Mouse (Mus musculus) heart, embryonic 16.5 days (tissue): ENCODE results near the gene Ltbp3. TPM values are rescaled to one million over a fixed set of nuclear protein-coding genes. Genes with fewer than 3 reads are reported as not detected.

ENCODE experiments used
- ATAC-seq: fragments of 200-750 bp; cut with Nextera tagmentation; replicated peaks from 2 replicates; pipeline ENCODE4 v1.8.0; 2017; ENCODE audit warnings: moderate number of reproducible peaks; ENCODE audit not compliant: insufficient read depth, low FRiP score; ENCODE audit errors: extremely low read depth
- H3K27ac ChIP-seq: fragments of 300-500 bp; sonication (generic); 2 replicates; pipeline ENCODE4 v1.5.1; 2014; ENCODE audit warnings: mild to moderate bottlenecking, low read length, control low read depth, moderate library complexity
- H3K27me3 ChIP-seq: fragments of 300-500 bp; sonication (generic); 2 replicates; pipeline ENCODE4 v1.6.1; 2014; ENCODE audit warnings: low read length, mixed read lengths; ENCODE audit not compliant: control insufficient read depth, insufficient read depth
- H3K36me3 ChIP-seq: fragments of 300-500 bp; sonication (generic); 2 replicates; pipeline ENCODE4 v1.6.1; 2014; ENCODE audit not compliant: control insufficient read depth, insufficient read depth
- H3K4me1 ChIP-seq: fragments of 300-500 bp; sonication (generic); 2 replicates; pipeline ENCODE4 v1.6.1; 2014; ENCODE audit warnings: low read length, mixed read lengths; ENCODE audit not compliant: control insufficient read depth, insufficient read depth
- H3K4me2 ChIP-seq: fragments of 300-500 bp; sonication (generic); 2 replicates; pipeline ENCODE4 v1.6.1; 2014; ENCODE audit warnings: low read depth, mild to moderate bottlenecking, control low read depth, low read length
- H3K4me3 ChIP-seq: fragments of 300-500 bp; sonication (generic); 2 replicates; pipeline ENCODE4 v1.5.1; 2014; ENCODE audit warnings: mild to moderate bottlenecking, control low read depth, low read length
- H3K9ac ChIP-seq: fragments of 300-500 bp; sonication (generic); 2 replicates; pipeline ENCODE4 v1.6.1; 2014; ENCODE audit warnings: low read length, control low read depth
- H3K9me3 ChIP-seq: fragments of 300-500 bp; sonication (generic); replicated peaks from 2 replicates; pipeline ENCODE4 v1.6.1; 2016; ENCODE audit warnings: low read length; ENCODE audit not compliant: control insufficient read depth
- WGBS: fragments of 180-500 bp; shearing (Covaris S2); extraction: QIAGEN DNeasy Blood & Tissue Kit; methylation state at CpG from one replicate; pipeline ENCODE4 v1.1.7; 2014; 5-methylcytosine and 5-hydroxymethylcytosine counted together
- polyA plus RNA-seq: library from polyadenylated mRNA; unstranded; fragments of >200 nt; fragmentation: Nextera tagmentation; extraction: Ambion mirVana; gene quantifications from 2 replicates; pipeline ENCODE4 v1.2.1, GENCODE M21; 2015

The Ltbp3 gene
- polyA plus RNA-seq, 1 experiment from 2014 or later, result 27.3 TPM

DNA sequence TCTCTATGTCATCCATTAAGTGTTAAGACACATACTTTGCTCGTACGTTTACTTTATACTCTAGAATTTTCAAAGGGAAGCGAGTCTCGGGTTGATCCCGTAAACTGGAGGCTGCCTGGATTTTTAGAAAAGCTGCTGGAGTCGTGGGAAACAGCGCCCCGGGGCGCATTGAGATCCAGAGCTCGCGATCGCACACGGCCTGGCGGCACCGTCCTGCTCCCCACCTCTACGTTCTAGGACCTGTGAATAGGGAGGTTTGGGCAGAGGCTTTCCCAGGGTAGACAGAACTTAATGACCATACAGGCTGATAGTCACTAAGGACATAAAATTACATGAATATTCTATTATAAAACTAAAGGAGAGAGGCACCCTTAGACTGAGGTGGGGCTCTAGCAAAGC is 63.2 kb downstream of the Ltbp3 start:
- peak overlapping the region; percentile 73 for H3K4me2 ChIP-seq
- H3K9me3 ChIP-seq, result no peaks in the 10 kb centered on the region
- under 1% methylated on average over 16 of the region's 16 CpGs for WGBS
- peak overlapping the region; percentile 37 for H3K4me3 ChIP-seq
- H3K9ac ChIP-seq, result peak overlapping the region; percentile 78
- H3K4me1 ChIP-seq, result peaks cover 37% of the 10 kb centered on the region
- ATAC-seq, result no peak
- peak overlapping the region; percentile 100 for H3K27ac ChIP-seq
- H3K36me3 ChIP-seq, result 0 out of 2 replicates have a peak, but pooled peaks cover 3% of the 10 kb centered on the region
- no peaks in the 10 kb centered on the region for H3K27me3 ChIP-seq

DNA sequence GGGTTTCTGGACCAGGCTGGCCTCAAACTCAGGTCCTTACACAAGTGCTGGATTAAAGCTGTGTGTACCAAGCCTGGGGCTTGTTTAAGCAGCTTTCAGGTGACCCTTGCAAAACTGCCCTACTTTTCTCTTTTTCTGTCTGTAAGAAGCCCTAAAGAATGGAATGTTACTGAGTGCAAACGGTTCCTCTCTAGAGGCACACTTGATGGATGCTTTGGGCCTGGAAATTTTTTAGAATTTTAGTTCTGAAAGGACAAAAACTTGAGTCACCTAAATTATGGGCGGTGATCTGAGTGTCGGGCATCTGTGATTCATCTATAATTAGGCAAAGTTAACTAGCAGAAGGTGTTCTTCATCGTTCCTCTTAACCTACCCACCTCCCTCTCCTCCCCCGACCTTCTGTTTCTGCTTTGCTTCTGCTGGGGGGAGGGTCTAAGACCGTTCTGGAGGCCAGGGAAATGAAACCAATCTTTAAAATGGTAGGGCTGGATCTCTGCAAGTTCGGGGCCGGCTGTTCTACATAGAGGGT is 63.7 kb downstream of the Ltbp3 start:
- WGBS, result 37% methylated on average over 8 of the region's 8 CpGs
- peak overlapping the region; percentile 37 for H3K4me3 ChIP-seq
- H3K9ac ChIP-seq, result peak overlapping the region; percentile 78
- H3K9me3 ChIP-seq, result no peaks in the 10 kb centered on the region
- H3K4me2 ChIP-seq, result peak overlapping the region; percentile 73
- no peaks in the 10 kb centered on the region for H3K27me3 ChIP-seq
- no peak for ATAC-seq
- no peaks in the 10 kb centered on the region for H3K36me3 ChIP-seq
- peak overlapping the region; percentile 100 for H3K27ac ChIP-seq
- H3K4me1 ChIP-seq, result peaks cover 40% of the 10 kb centered on the region

DNA sequence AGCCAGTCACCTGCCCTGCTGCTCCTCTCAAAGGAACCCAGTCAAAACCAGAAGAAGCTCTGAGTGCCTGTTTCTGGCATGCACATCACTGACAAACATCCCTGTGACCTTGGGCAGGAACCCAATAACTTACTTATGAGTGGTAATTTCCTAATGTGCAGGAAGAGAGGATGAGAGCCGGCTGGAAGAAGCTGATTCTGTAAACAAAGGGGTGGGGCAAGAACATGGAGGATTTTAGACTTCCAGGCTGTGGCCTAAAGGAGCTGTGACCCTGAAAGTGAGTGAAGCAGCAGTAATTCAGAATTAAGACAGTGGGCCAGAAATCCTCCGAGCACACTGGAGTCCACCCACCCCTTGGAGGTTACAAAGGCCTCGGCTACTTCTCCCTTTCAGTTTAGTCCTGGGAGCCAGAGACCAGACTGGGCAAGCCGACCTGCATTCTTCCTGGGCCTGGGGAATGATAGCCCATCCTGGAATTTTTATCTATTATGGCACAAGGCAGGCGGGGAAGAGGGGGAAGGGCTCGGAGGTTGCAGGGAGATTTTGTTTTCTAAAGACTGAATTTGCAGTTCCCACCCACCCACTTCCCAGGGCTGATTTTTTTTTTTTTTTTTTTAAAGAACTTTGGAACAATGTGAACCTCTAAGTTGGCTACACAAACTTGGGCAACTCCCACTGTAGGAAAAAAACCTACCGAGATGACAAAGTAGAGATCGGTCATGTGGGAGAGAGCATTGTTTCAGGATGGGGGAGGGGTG is 65.5 kb downstream of the Ltbp3 start:
- peak overlapping the region; percentile 100 for H3K27ac ChIP-seq
- H3K9me3 ChIP-seq, result no peaks in the 10 kb centered on the region
- no peaks in the 10 kb centered on the region for H3K27me3 ChIP-seq
- no peak for ATAC-seq
- no peak overlapping the region for H3K4me3 ChIP-seq
- peak overlapping the region; percentile 59 for H3K9ac ChIP-seq
- WGBS, result 6% methylated on average over 8 of the region's 8 CpGs
- H3K4me1 ChIP-seq, result peaks cover 58% of the 10 kb centered on the region
- peak overlapping the region; percentile 33 for H3K4me2 ChIP-seq
- no peaks in the 10 kb centered on the region for H3K36me3 ChIP-seq

DNA sequence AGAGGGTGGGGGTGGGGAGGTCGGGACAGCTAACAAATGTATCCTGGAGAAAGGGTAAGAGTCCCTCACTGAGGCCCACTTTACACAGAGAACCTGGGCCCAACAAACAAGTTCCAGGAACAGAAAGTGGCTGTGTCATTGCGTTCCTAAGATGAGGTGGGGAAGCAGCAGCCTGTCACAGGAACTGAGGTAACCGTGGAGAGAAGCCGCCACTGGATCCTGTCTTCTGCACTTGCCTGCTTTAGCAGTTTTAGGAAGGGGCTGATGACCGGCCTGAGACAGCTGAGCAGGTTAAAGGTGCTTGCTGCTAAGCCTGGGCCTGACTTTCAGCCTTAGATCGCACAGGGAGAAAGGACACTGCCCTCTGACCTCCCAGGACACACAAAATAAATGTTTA is 66.1 kb downstream of the Ltbp3 start:
- peak overlapping the region; percentile 33; the same call in 1 of the 2 replicates for H3K4me2 ChIP-seq
- WGBS, result 29% methylated on average over 6 of the region's 6 CpGs
- H3K27ac ChIP-seq, result peak overlapping the region; percentile 100
- no peak overlapping the region for H3K4me3 ChIP-seq
- no peaks in the 10 kb centered on the region for H3K27me3 ChIP-seq
- H3K36me3 ChIP-seq, result no peaks in the 10 kb centered on the region
- no peak for ATAC-seq
- peaks cover 64% of the 10 kb centered on the region for H3K4me1 ChIP-seq
- no peaks in the 10 kb centered on the region for H3K9me3 ChIP-seq
- H3K9ac ChIP-seq, result peak overlapping the region; percentile 14; the same call in 1 of the 2 replicates

DNA sequence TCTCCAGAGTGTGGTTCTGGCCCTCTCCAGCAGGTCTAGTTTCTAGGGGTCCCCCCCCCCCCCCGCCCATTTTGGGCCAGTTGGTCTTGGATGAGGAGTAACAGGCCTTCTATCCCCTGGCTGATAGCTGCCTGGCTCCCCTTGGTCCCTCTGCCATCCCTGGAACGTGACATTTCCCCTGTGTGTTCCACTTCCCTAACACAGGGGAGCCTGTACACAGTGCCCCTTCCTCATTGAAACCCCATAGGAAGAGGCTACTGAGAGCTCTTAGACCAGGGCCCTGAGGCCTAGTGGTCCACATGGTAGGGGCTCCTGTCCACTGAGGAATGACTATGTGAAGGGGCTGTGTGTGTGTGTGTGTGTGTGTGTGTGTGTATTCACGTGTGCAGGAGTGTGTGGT is 67.0 kb downstream of the Ltbp3 start:
- peak overlapping the region; percentile 100 for H3K27ac ChIP-seq

More for the DNA sequence above, 67.0 kb downstream of the Ltbp3 start:
- no peak for ATAC-seq
- H3K36me3 ChIP-seq, result no peaks in the 10 kb centered on the region
- no peaks in the 10 kb centered on the region for H3K9me3 ChIP-seq
- H3K4me1 ChIP-seq, result peaks cover 71% of the 10 kb centered on the region
- H3K4me2 ChIP-seq, result no peak overlapping the region
- H3K9ac ChIP-seq, result no peak overlapping the region
- no peak overlapping the region for H3K4me3 ChIP-seq
- WGBS, result 83% methylated on average over 3 of the region's 3 CpGs
- no peaks in the 10 kb centered on the region for H3K27me3 ChIP-seq

Other genes starting within 250 kb of the Ltbp3 start
- gene 1700020D05Rik, start 237.1 kb upstream of the Ltbp3 start, polyA plus RNA-seq, result not detected in 2 replicates
- 17.2 and 18.3 TPM in 2 replicates for gene Snx32, start 230.4 kb upstream of the Ltbp3 start, polyA plus RNA-seq
- gene Ovol1, start 180.3 kb upstream of the Ltbp3 start, polyA plus RNA-seq, result 0.54 and 0.61 TPM in 2 replicates
- gene Ap5b1, start 172.9 kb upstream of the Ltbp3 start, polyA plus RNA-seq, result 3.8 and 4.0 TPM in 2 replicates
- 76.7 and 80.0 TPM in 2 replicates for gene Rnaseh2c, start 139.0 kb upstream of the Ltbp3 start, polyA plus RNA-seq
- gene Kat5, start 130.7 kb upstream of the Ltbp3 start, polyA plus RNA-seq, result 30.3 and 31.8 TPM in 2 replicates
- gene Rela, start 103.4 kb upstream of the Ltbp3 start, polyA plus RNA-seq, result 37.7 and 38.2 TPM in 2 replicates
- gene Sipa1, start 77.2 kb upstream of the Ltbp3 start, polyA plus RNA-seq, result 23.5 and 24.9 TPM in 2 replicates
- 24.4 and 26.8 TPM in 2 replicates for gene Map3k11, start 52.2 kb upstream of the Ltbp3 start, polyA plus RNA-seq
- 11.5 and 13.4 TPM in 2 replicates for gene Pcnx3, start 52.0 kb upstream of the Ltbp3 start, polyA plus RNA-seq
- 0.18 and 0.24 TPM in 2 replicates for gene Kcnk7, start 36.5 kb upstream of the Ltbp3 start, polyA plus RNA-seq
- 92.3 and 97.5 TPM in 2 replicates for gene Ehbp1l1, start 14.6 kb upstream of the Ltbp3 start, polyA plus RNA-seq
- gene Fam89b, start 11.3 kb upstream of the Ltbp3 start, polyA plus RNA-seq, result 68.6 and 72.3 TPM in 2 replicates
- gene Scyl1, start 30.5 kb downstream of the Ltbp3 start, polyA plus RNA-seq, result 62.1 and 66.6 TPM in 2 replicates
- gene Frmd8, start 134.4 kb downstream of the Ltbp3 start, polyA plus RNA-seq, result 33.6 and 34.8 TPM in 2 replicates
- 4.6 and 5.0 TPM in 2 replicates for gene Slc25a45, start 136.9 kb downstream of the Ltbp3 start, polyA plus RNA-seq
- 1.5 and 1.6 TPM in 2 replicates for gene Tigd3, start 153.2 kb downstream of the Ltbp3 start, polyA plus RNA-seq
- 97.5 and 103 TPM in 2 replicates for gene Dpf2, start 172.1 kb downstream of the Ltbp3 start, polyA plus RNA-seq
- gene Cdc42ep2, start 183.9 kb downstream of the Ltbp3 start, polyA plus RNA-seq, result 12.4 and 12.6 TPM in 2 replicates
- 48.3 and 55.2 TPM in 2 replicates for gene Pola2, start 223.3 kb downstream of the Ltbp3 start, polyA plus RNA-seq
- gene Slc22a20, start 245.2 kb downstream of the Ltbp3 start, polyA plus RNA-seq, result 0.07 TPM in 1 of 2 replicates, not detected in the other